Mouse (Mus musculus): Measurements from ENCODE around the gene Pakap. TPM values are rescaled to one million over a fixed set of nuclear protein-coding genes. Genes with fewer than 3 reads are reported as not detected.

The Pakap gene
- polyA plus RNA-seq, 2 experiments from 2014 or later: 2.3 to 3.7 TPM

DNA sequence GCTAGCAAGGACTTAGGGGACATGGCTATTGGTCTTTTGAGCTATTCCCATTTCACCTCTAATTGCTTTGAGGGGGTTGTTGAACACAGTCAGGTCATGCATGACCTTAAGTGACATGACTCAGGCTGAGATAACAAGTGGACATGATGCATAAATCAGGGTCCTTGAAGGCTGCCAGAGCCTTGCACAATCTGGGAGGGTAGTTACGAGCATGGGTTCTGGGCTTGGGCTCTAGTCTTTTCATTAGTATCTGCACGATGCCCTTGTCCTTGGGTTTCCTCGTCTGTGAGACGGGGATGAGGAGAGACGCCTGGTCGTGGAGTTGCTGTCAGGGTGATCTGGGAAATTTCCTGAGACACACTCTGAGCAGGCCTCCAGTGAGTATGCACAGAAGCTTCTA lies 6.7 kb downstream of the Pakap start:
- ATAC-seq: no peak

DNA sequence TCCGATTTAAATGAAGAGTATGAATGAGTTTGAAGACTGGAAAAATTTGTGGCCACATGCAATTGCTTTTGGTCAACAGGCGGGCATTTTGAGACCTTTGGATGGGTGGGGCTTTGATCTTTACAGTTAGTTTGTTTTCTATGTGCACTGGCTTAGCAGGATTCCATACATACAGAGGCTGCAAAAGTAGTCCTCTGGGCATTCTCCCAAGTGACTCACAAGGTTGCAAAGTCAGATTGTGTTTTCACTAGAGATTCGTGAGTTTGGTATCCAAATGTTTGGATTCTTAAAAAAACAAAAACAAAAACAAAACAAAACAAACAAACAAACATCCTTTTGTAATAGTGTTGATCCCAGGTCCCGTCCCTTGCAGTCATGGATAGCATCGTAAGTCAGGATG lies 7.7 kb downstream of the Pakap start:
- no peak for ATAC-seq

DNA sequence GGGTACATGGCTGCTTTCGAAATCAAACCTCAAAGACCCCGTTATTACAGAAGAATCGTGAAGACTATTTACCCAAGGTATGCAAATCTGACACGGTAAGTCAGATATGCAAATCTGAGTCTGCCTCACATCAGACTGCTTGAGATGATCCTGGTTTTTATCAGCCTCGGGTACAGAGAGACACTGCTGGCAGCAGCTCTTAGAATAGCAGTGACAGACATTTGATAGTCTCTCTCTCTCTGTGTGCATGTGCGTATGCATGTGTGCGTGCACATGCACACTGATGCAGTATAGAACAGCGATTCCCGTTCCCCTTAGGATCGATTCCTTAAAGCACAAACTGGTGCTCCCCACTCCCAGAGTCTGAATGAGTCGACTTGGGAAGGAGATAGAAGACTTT lies 8.1 kb downstream of the Pakap start:
- ATAC-seq: no peak

DNA sequence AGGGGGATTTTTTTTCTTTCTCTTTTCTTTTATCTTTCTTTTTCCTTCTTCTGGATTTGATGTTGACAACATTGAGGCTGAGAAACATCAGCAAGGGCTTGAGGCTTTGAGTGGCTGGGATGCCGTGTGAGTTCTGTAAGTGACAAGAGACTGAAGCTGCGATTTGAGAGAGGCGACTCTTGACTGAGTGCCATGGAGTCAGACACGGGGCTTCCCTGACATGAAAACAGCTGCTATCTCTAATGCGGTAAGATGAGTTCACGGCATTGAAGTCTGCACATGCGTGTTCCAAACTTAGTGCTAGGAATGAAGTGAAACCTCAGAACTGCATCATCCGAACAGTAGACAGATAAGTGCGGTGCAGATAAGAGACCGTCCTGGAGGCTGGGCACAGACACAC lies 11.7 kb downstream of the Pakap start:
- ATAC-seq: no peak

DNA sequence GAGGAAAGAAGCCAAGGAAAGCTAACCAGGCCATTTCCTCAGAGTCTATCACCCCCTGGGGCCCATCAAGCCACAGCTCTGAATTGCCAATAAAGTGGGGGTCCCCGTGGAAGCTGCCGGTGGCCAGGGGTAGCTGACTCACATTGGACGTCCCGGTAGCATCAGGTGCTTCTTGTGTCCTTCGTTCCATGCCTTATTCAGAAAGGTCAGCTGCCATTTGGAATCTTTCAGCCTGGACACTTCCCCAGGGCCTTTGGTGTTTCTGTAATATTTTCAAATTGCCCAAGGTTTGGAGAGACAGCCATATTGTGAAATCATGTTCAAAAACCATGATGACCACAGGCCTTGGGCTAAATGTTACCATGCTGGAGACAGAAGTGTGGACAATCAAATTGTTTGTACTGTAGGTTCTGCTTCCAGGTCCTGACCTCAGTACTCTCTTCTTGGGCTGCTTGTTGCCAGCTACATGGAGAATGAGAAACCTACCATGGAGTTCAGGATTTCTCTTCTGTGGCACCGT lies 17.4 kb downstream of the Pakap start:
- no peak for ATAC-seq

DNA sequence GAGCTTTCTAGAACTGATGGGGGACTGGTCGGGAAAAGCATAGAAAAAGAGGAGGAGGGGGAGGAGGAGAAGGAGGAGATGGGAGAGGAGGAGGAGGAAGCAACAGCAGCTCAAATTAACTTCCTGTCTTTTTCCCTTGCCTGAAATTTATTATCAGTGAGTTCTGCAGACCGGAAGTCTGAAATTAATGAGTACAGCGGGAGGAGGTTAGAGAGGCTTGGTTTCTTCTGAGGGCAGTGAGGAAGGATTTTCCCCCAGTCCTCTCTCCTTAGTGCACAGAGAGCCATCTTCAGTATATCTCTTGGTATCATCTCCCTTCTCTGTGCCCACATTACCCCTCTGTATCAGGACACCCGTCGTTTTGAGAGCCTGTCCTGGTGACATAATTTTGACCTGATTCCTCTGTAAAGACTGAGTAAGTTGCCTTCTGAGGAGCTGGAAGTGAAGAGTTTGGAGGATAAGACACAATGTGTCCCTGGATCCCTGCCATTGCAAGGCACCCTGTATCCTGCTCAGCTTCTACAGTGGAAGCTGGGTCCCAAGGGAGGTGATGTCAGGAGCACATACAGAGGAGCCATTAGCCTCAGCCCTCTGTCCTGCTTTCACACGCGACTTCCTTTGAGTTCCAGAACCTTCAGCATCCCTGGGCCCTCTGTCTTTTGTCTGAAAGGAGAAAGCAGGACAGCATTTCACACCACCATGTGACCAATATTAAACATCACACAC lies 19.1 kb downstream of the Pakap start:
- no peak for ATAC-seq

DNA sequence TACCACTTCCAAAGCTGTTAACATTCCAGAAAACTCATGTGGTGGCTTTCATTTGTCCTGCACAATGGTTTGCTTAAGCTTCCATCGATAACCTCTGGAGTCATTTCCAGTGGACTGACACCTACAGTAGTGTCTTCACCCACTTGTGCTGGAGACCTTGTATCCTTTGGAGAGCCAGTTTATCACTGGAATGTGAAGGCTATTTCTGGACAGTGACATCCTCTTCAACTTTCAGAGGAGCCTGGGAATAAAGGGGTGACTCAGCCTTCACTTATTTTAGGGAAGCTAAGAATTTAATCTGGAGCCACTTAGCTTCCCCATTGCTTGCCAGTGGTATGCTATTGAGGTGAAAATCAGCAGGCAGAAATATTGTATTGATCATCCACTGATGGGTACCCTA lies 20.4 kb downstream of the Pakap start:
- ATAC-seq: no peak

DNA sequence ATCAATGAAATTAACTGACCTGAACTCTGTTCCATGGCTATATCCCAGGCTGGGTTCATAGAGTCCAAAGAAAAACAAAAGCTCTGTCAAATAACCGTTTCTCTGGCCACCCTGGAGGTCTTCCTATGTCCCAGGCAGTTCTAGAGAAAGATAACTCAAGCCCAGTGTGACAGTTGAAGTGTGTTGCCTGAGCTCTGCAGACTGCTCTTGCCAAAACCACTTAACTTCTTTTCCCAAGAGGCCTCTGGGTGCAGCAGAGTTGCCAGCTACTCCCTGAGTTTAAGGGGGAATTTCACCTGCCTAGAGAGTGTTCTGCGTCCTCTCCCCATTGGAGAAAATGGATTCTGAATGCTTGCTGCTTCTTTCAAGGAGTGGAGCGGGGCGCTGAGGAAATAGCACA lies 24.8 kb downstream of the Pakap start:
- no peak for ATAC-seq

DNA sequence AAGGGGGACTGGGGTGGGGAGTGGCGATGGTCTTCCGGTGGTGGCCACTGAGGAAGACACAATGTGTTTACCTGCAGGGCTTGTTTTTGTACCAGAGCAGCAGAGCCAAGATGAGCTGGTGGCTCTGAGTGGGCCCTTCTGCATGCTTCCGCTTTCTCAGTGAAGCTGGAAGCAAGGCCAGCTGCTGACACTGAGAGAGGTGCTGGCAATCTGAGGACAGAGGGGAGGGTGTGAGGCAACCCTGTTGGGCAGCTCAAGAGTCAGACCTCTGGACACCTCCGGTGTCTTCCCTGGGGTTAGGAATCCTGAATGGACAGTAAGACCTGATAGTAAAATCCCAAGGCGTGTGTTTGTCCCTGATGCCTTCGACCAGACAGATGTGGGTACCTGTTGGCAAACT lies 32.0 kb downstream of the Pakap start:
- no peak for ATAC-seq

DNA sequence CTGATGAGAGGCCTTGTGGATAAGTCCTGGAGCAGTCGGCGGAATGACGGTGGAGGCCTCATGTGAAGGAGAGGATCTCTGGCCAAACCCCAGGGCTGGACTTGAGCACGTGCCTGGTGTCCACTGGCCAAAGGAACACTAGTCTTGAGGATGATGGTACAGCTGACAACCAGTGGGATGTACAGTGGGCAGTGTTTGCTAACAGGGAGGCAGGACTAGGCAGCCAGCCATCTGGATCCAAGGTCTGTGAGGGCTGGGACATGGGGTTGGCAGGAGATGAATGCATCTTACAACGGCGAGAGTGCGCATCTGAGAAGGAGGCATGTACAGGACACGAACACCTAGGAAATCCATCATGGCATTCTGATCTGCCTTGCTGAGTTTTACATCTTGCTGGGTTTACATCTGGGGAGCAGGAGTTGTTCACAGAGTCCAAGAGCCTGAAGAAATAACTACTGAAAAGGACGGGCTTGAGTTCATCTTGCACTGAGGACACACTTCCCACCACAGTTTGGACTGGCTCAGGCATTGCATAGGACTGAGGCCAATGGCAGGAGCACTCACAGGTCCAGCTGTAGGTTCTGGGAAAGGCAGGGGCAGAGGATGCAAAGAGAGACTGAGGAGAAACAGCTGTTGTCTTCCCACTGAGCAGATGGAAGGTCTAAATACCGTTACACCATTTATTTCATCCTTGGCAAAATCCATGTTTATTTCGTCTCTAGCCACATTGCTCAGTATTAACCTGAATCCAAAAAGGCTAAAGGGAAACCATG lies 32.9 kb downstream of the Pakap start:
- no peak for ATAC-seq

DNA sequence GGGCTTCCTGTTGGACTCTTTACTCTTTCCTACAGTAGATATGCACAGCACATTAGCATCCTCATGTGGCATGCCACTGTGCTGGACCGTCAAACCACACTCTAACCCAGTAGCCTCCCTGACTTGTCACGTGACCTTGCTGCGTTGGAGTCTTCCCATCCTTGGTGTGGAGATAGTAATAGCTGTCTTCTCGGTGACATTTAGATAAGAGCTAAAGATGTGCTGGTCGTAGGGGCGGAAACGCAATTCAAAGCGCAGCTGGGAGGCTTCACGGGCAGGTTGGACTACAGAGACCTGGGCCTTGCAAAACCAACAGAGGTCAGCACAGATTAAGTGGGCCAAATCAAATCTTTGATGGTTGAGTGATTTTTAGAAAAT lies 33.5 kb downstream of the Pakap start:
- ATAC-seq: no peak

DNA sequence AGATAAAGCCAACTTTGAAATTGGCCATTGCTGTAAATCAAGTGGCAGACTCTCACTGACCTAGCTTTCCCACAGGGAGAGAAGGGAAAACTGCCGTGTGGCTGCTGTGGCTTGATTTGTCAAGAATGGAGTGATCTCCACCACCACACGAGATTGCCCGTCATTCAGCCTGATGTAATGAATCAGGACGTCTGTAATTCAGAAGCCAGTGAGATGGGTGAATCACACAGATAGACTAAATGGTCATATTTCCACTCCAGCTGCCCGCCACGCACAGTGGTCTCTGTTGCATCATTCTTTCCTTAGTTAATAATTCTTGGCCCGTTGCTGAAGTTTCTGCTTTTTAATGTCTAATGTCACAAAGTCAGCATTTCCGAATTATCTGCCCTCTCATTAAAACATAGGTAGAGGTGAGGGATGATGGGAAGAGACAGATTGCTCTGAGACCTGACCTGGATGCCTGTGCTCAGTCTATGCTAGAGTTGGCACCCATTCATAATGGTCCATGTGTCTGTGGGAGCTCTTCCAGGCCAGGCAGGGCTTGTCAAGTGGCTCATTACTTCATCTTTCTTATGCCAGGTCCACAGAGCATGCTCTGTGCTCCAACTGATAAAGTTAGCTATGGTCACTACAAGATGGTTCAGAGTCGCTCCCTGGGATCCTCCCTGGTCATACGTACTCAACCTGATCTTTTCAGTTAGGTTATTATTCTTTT lies 34.1 kb downstream of the Pakap start:
- ATAC-seq: no peak

DNA sequence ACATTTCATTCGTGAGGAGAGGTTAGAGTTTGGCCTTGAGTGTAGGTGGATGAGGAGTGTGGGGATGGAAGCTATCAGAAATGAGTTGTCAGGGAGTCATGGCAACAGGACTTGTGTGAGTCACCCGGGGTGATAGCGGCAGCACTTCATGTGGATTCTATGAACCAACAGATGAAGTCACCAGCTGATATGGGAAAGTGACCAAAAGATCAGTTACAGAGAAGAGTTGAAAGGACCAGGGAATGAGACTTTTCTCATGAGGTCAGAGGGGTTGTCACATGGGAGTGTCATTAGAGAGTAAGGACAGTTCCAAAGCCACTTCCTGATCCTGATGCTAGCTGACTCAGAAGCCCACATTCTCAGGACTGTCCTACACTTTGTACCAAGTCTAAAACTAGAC lies 38.3 kb downstream of the Pakap start:
- ATAC-seq: no peak

DNA sequence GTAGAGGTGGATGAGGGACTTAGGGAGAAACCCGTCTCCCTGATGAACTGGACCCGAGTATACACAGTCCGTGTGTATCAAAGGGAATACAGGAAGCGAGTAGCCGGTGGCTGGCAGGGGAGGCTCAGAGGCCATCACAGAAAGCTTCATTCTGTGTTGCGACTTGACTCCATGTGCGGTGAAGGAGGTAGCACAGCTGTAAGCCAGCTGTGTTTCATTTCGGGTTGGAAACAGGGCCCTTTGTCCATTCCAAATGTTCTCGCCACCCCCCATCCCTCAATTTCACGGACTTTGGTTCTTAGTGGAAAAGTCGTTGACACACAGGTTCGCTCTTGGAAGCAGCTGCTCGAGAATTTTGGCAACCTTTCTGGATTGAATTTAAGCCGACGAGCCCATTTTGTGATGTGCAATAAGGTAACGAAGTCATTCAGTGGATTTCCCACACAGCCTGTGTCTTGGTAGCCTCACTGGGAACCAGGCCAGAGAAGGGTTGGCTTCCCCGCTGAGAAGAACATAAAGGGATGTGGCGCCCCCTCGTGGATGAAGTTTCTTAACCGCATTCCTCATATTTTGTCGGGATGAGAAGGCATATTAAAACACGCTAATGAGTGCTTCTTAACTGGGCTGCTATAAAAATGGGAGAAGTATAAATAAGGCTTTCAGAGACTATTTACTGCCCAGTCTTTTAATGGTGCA lies 39.4 kb downstream of the Pakap start:
- no peak for ATAC-seq

DNA sequence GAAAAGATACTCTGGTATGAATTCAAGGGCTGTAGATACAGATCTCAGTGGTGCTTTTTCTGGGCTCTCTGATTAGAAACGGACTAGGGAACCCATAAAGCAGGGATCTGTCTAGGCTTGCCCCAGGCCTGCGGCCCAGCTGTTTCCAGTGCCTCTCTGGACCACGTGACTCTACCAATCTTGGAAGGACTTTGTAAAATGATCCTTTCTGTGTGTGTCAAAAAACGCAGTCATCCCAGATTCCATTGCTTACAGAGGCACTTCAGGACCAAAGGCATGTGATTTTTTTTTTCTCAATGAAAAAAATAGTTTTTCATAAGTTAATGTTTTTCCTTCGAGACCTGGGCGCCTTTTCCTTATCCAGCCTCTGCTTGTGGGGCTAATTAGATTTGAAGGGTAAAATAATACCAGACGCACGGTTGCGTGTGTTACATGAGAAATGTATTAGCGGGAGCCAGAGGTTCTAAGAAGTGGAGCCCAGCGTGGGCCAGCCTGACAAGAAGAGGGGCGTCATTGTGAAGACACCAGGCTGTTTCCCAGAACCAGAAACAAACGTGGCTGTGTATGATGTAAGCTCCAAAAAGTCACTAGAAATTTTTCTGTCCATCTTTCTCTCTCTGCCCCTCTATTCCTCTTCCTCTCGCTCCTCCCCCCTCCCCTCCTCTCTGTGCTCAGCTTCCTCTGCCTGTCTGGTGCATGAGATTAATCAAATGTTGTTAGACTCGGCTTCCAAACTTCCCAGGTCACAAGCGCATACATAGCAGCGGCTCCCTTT lies 43.5 kb downstream of the Pakap start:
- no peak for ATAC-seq

DNA sequence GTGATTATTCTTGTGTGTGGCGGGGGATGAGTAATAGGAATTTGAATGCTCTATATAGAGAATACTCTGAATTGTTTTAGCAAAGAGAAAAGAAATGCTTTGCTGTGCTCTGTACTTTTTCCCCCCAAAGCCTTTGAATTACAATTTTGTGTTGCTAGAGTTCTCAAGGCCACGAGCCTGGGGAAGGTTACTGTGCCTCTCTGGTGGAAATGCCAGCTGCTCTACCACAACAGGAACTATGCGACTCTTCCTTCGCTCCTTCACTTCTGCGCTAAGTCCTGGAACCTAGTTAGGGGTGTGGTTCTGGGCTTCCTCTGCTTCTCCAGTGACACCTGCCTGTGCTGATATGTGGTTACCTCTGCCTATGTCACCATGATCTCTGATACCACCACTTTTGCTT lies 44.7 kb downstream of the Pakap start:
- no peak for ATAC-seq

DNA sequence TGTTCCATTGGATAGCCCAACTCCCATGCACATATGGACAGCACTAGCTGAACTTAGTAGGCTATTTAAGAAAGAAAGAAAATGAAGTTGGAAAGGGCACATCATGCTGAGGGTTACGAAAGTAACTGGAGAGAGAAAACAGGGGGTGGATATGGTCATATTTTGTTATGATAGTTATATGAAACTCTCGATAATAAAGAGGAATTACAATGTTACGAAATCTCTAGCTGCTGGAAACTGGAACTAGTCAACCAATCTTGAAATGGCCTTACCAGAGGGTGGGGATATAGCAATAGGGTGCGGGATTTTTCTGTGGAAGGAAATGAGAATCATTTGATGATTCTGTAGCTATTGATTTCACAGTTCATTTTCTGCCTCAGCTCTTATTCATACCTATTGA lies 46.7 kb downstream of the Pakap start:
- no peak for ATAC-seq

DNA sequence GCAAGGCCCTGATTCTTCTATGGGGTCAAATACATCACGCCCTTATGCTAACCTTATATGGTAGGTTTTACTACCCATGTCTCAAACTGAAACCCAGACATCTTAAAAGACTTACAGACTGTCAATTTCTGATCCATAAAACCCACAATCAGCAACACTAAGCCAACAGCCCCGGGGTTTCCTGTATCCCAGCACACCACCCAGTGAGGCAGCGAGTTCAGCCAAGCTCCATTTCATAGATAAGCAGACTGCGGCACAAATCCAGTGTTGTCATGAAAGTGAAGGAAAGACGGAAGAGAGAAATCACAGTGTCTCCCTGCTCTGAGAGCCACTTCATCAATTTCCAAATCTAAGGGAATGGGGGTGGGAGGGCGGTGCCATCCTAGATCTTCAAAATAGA lies 50.8 kb downstream of the Pakap start:
- no peak for ATAC-seq

DNA sequence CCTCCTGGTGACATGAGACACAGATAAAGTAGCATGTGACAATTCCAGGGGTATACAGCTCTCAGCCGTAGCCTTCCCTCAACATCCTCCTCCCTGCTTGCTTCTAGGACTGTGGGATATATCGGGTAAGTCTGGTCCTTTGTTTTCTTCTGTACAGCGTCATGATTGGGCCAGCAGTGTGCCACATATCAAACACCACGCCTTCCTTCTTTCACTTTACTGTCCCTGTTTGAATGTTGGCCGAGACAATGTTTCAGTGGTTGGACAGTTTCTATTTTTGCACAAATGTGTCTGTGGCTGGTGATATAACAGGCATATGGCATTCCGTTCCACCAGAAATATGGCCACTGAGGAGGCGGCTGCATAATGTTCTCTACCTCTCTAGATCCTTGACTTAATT lies 54.8 kb downstream of the Pakap start:
- no peak for ATAC-seq

DNA sequence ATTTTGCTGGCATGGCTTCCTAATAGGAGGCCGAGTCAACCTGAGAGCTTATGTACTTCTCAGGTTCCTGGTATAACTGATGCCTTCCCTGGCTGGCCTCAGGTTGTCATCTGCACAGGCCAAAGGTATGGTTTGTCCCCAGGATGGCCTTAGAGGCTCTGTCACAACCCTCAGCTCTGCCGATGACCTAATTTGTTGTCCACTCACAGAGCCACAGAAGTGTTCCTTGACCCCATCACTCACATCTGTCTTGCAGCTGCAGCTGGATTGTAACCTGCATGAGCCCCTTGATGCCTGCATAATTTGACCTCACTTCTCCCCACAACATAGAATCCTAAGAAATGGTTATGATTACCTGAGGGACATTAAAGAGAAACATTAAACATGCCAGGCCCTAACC lies 56.8 kb downstream of the Pakap start:
- no peak for ATAC-seq

DNA sequence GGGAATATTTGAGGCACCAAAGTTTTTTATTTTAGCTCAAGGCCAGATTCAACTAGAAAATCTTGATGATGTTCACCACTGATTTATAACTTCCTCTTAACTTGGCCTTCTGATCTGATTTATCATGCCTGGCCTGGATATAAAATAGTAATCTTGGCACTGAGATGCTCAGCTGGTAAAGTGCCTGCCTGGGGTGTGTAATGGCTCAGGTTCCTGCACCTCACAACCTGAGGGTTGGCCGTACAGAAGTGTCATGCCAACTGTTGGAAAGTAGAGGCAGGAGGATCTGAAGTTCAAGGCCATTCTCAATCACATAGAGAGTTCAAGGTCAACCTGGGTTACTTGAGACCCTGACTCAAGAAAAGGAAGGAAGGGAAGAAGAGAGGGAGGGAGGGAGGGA lies 57.3 kb downstream of the Pakap start:
- ATAC-seq: no peak

DNA sequence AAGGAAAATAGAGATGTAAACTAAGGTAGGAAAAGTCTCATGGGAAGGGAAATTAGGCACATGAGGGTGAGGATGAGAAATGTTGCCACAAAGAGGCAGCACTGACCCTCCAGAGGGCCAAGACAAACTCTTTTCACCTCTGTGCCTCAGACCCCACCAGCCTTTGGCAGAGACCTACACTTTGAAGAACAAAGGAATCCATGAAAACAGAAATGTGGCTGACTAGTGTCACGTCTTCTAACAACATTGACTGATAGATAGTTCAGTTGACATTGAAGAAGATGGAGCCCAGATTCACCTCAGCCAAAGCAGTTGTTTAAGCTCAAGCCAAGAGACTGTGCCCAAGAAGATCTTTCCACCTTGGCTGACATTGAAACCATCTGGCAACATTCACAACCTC lies 57.8 kb downstream of the Pakap start:
- ATAC-seq: no peak

Measured in CD4-positive, CD25-positive, alpha-beta regulatory T cell, adult 4 months (primary cell).